Mouse (Mus musculus) heart, postnatal 0 days (tissue): ENCODE data around the gene Slc35f6.

Experiments
- CTCF ChIP-seq: IDR thresholded peaks from 2 replicates; pipeline ENCODE4 v1.5.1; 2016; ENCODE audit warnings: antibody characterized with exemption, control low read depth, low read depth
- EP300 ChIP-seq: IDR thresholded peaks from 2 replicates; pipeline ENCODE4 v1.6.1; 2016; ENCODE audit warnings: antibody characterized with exemption, low read depth

DNA sequence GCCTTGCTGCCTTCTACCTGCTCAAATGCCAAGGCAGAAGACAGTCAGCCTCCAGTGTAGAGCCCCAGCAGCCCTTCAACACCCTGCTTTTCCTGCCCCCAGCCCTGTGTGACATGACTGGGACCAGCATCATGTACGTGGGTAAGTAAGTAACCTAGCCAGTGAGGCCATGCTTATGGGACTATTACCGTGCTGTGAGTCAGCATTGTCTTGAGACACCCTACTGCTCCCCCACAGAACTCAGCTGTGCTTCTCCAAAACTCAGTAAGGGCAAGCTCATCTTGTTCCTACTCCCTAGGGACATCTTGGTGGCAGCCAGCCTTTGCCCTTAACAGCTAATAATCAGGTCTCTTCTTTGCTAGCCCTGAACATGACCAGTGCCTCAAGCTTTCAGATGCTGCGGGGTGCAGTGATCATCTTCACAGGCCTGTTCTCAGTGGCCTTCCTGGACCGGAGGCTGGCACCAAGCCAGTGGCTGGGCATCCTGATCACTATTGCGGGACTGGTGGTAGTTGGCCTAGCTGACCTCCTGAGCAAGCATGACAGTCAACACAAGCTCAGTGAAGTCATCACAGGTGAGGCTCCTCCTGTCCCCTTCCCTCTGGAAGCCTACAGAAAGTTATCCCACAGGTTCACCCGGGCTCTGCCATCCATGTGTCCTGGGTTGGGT lies 7.9 kb downstream of the Slc35f6 start:
- TF ChIP-seq CTCF, result no peak
- TF ChIP-seq EP300, result no peak
